Mouse (Mus musculus): Measurements from ENCODE around the gene C2cd4a. TPM values are rescaled to one million over a fixed set of nuclear protein-coding genes. Genes with fewer than 3 reads are reported as not detected.

Gene C2cd4a
- polyA plus RNA-seq (2012; rRNA removed): 0.25 TPM in 1 of 2 replicates, not detected in the other

DNA sequence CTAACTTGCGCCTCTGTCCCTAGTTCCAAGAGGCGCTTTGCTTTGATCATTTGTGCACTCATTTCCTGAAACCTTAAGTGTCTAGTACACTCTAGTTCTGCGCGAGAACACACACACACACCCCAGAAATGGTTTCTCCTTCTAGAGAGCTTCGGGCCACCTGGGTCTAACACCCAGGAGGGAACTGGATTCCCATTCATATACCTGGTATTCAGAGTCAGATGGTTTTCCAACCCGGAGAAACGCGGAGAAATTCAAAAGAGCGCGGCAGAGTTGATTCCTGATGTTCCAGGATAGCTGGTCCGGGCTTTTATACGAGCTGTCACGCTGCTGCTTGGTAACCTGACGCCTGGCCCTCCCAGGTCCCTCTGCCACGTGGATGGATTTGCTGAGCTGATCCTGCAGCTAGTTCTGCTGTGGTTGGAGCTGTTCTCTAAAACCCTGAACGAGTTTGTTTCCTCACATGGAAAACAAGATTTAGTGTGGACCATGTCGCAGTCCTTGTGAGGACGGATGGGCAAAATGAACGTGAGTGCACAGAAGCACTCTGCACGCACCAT, at the start of gene C2cd4a:
Gene C2cd4a (minus strand): TSS at position 285 of the 560 bp plus-strand sequence.
- no peak for DNase-seq (ENCODE audit: low read depth)

DNA sequence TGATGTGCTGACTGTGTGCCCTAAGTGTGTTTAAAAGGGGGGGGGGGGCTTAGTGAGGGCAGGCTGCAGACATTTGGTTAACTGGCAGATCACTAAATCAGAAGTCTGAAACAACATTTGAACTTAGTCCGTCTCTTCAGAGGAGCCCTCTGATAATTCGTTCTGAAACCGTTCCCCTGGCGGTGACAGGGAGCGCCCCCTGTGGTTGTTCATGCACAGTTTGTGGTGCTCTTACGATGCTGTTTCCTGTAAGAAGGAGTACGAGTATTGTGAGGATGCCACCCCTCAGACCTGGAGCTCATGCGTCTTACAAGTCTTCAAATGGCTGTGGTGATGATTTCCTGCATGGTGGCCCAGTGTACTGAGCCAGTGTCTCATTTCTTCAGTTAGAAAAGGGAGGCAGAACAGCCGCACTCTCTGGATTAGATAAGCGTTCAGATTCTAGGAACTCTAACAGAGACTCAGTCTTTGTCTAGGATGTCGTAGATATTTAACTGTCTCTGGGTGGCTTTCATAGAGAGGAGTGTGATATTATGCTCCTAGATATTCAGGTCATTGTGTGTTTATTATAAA, 46.2 kb upstream of the C2cd4a start:
- no peak for DNase-seq (ENCODE audit: low read depth)

DNA sequence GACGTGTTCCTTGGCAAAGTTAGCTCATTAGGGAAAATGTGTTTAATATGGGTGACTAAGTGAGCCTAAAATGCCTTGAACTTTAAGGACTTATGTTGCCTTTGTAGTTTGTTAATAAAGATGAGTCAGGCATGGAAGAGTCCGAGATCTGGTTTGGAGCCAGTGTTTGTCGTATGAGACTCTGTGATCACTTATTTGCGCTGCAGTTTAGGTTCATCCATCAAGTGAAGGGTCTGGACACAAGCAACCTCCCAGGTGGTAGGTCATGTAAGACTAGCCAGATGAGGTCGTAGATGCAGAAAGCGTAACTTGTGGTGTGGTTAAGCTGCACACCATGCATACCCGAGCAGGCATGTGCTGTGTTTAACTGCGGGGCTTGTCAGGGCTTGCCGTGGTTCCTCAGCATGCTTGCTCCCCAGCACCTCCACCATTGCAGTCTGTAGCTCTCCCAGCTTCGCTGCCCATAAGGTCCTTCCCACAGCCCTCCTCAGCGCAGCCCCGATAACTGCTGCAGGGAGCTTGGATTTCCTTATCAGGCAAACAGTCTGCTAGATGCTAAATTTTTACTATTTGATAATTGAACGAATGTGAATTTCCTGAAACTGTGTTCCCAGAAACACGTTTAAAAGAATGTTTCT, 45.1 kb upstream of the C2cd4a start:
- DNase-seq (ENCODE audit: low read depth): no peak

DNA sequence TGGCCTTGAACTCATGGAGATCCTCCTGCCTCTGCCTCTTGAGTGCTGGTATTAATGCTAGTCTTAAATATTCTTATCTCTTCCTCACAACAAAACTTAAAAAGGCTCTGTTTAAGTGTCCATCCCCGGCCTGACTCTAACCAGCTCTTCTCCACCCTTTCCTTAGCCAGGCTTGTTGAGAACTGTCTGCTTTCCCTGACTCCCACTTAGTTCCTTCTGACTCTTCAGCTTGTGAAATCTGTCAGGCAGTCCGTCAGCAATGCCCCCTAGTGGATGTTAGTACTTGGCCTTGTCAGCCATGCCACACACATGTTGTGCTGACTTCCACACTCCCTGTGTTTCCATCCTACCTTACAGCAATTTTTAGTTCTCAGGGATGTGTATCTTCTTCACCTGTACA, 43.2 kb upstream of the C2cd4a start:
- no peak for DNase-seq (ENCODE audit: low read depth)

DNA sequence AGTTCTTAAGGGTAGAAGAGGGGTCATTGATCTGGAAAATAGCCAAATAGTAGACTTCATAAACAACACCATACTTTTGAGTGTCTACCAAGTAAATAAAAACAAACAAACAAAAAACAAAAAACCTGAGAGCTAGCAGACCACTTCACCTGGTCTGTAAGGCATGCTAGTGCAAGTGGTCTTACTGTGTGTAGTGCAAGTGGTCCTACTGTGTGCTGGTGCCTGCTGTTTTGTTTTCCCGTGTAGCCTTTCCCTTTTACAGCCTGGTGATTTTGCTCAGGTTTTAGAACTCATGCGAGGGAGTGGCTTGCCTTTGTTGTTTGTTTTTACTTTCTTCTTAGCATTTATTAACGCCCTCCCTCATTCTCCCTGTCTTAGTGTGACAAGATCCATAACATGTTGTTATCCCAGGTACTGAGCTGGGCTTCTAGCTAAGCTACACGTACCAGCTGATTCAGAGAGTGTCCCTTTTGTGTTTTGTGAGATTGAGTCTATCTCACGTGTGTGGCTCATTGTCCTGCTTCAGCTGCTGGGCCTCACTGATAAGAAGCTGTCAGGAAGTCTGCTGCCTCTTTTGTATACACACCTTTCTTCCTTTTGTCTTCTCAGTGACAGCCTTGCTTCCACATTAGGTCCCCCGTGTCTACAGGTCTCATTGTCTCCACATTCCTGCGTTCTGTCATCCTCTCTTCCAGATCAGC, 42.5 kb upstream of the C2cd4a start:
- DNase-seq (ENCODE audit: low read depth): no peak

DNA sequence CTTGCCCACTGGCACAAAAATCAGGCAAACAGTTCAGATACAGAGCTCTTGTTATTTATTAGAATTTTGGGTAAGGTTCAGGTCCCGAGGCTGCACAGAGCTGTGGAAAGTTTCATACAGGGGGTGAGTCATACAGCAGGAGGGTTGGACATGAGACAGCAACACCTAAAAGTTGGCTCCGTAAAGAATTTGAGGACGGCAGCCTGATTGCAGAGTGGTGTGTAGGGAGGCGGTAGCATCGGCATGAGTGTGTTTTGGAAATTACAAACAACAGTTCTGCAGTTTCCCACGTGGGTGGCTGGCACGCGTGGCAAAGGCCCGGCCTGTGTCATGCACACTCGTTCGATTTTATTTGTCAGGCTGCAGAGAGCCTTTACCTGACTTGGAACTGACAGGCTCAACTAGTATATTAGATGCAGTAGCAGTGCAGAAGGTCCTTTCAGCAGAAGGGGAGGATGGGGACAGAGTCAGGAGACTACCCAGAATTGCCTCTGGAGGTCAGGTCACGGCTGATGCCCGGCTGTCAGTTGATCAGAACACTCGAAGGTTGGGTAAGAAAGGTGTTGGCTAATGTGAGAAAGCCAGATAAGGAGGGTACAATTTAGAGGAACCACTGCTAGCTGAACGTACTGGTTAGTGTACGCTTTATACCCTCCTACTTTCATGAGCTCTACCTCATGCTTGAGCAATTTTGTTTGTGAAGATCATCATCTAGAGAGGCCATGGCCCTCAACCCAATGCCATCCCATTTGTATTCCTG, 37.7 kb upstream of the C2cd4a start:
- DNase-seq (ENCODE audit: low read depth): no peak

DNA sequence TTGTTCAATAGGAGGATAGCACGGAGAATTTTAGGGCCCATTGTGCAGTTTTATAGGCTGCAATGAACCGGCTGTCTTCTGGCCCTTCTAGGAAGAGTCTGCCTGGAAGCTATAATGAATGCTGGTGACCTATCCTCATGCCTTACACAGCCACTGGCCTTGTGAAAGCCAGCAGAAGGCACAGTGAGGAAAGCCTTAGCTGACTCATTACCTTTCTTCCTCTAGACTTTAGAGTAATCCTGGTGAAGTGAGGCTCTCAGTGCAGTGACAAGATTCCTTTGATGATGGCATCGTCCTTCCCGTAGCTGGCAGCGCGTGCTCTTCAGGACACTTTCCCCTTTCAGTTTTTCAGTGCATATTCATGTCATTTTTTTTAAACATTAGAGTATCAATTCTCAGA, 35.3 kb upstream of the C2cd4a start:
- no peak for DNase-seq (ENCODE audit: low read depth)

DNA sequence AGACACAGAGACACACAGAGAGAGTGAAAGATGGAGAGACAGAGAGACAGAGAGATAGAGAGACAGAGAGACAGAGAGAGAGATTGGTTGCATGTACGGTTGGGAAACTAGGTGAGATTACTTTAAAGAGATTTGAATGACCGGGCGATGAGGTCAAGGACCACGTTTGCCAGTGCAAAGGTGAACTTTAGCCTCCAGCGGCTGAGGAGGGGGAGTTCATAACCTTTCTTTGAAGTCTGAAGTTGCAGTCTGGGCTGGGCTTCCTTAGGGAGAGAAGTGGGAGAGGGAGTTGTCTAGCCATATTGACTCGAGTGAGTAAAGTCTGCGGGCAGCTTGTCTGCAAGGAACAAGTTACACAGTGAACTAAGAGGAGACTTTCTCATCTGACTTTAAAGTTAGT, 33.3 kb upstream of the C2cd4a start:
- no peak for DNase-seq (ENCODE audit: low read depth)

DNA sequence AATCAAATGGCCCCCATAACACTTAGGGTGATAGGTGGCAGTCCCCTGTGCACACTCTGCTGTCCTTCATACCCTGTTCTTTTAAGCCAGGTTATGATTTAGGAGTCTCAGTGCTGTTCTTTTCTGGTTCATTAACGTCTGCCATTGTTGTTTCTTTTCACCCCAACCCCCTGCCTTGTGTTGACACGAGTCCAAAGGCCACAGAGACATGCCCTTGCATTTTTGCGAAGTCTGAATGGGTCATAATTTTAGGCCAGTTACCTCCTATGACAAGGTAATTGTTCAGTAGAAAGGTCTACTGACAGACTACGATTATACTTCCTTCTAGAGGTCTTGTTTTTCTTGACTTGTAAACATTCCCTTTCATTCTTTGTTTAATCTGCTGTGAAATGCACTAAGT, 31.9 kb upstream of the C2cd4a start:
- DNase-seq (ENCODE audit: low read depth): no peak

DNA sequence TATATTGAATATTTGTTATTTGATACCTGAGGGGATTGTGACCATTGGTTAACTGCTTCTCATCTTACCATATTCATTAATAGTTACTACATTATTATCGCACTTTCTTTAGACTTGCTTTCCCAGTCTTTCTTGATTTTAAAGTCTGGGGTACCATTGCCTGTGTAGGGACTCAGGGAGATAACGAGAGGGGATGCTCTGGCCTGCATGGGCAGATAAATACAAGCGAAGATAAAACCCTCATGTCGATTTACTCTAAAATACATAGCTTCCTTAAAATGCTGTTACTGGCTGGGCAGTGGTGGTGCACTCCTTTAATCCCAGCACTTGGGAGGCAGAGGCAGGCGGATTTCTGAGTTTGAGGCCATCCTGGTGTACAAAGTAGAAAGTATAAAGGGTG, 31.2 kb upstream of the C2cd4a start:
- DNase-seq (ENCODE audit: low read depth): no peak

DNA sequence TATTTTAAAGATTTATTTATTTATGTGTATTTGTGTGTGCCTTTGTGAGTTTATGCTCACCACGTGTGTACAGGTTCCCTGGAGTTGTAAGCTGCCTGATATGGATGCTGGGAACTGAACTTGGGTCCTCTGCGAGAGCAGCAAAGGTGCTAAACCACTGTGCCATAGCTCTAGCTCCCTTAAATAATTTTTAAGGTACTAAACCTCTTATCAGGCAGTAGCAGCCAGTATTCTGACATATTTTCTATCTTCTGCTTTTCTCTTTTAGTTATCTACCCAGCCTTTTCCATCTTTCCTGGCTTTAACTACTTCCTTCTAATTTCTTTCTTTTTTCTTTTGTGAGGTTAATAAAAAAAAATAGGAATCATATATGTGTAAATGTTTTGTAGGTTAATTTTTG, 28.1 kb upstream of the C2cd4a start:
- DNase-seq (ENCODE audit: low read depth): no peak

DNA sequence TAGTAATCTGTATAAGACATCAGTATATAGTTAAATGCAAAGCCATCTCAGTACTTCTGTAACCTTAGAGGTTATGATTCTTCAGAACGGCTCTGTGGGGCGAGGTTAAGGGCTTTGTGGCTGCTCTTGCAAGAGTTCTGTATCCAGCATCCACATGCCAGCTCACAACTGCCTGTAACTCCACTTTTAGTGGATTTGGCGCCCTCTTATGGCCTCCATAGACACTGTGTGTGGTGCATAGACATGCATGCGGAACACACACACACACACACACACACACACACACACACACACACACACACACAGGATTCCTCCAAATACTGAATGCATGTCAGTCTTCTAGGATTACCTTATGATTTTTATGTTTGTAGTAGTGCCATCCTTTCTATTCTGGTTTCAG, 19.0 kb upstream of the C2cd4a start:
- no peak for DNase-seq (ENCODE audit: low read depth)

DNA sequence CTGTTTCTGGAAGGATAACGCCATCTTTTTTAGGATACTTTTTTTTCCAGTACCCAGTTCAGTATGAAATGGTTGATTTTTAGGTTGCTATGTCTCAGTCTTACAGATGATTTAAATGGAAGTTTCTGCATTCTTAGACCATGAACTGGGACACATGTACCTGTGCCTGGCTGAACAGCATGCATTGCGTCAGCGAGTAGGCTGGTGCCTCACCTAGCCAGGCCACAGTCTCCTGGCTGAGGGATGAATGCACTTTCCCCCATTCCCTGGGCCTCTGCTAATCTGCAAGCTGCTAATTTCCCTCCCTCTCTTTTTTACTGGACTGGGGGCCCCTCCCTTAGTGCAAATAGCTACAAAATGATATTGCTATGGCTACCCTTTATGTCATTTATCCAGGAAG, 17.7 kb upstream of the C2cd4a start:
- DNase-seq (ENCODE audit: low read depth): no peak

DNA sequence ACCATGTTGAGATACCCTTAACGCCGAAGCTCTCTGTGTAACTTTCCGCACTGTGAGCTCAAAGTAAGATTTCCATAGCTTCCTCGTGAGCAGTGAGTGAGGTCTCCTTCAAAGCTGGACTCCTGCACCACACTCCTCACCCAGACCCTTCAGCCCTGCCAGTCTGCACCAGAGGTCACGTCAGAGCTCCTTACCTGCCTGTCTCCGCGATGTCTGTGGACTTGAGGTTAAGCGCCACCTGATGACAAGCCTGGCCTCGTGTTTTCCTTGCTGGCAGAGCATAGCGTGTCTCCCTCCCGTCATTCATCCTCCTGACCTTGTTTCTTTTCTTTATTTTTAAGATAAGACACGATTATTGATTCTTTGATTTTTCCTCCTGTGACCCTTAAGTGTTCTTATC, 17.3 kb upstream of the C2cd4a start:
- DNase-seq (ENCODE audit: low read depth): no peak

DNA sequence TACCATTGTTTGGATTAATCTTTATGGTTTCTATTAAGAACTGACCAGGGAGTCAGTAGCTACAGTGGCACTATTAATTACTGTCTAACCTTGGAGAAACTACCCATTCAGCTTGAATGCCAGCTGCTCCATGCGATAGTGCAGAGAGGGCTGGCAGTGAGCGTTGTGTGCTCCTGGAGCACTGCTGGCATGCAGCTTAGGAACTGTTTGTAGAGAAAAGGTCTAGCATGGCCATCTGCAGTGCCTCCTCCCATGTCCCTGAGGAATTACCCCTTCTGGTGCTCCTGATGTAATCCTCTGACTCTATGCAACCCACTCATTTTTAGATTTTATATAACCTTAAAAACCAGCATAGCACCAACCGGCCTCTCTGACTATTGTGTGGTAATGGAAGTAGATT, 15.5 kb upstream of the C2cd4a start:
- DNase-seq (ENCODE audit: low read depth): no peak

DNA sequence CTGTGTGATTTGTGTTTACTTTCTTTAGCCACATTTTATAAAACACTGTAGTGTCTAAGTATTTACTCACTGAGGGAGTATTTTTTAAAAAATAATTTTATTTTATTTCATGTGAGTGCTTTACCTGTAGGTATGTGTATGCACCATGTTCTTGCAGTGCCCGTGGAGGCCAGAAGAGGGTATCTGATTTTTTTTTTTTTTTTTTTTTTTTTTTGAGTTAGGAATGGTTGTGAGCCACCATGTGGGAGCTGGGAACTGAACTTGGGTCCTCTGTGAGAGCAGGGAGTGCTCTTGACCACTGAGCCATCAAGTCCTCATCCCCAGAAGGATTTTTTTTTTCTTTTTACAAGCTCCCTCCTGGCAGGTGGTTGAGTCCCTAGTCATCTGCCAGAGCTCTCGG, 14.0 kb upstream of the C2cd4a start:
- no peak for DNase-seq (ENCODE audit: low read depth)

DNA sequence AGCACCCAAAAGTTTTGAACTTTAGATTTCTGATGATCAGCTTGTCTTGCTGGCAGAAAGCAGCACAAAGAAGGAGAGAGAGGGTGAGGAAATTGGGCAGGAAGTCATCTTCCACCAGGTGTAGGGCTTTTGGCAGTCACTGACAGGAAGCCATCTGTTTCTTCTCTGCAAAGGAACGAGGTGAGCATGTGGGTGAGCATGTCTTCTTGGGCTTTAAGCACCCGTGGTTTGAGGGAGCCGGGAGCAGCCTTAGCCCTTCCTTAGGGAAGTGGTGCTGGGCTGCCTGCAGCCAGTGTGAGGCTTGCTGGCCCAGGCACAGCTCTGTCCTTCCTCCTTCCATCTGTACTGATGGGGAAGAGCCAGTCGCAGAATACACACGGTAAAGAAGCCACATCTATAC, 13.5 kb upstream of the C2cd4a start:
- no peak for DNase-seq (ENCODE audit: low read depth)

DNA sequence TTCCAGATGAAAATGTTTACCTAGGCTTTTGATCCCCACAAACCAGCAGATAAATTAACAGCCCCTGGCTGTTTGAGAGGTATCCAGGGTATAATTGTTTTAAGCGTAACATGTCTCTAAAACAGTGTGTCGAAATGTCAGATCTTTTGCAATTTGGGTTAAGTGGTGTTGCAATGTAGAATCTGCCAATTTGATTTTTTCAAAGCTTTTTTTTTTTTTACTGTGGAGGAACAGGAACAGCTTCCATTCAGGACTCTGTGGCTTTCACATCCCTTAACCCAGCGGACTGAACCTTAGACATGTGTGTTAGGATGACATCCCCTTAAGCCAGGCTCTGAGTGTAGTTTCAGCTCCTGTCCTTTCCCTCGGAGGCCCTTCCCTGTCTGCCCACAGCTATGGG, 12.9 kb upstream of the C2cd4a start:
- DNase-seq (ENCODE audit: low read depth): peak; percentile 52

DNA sequence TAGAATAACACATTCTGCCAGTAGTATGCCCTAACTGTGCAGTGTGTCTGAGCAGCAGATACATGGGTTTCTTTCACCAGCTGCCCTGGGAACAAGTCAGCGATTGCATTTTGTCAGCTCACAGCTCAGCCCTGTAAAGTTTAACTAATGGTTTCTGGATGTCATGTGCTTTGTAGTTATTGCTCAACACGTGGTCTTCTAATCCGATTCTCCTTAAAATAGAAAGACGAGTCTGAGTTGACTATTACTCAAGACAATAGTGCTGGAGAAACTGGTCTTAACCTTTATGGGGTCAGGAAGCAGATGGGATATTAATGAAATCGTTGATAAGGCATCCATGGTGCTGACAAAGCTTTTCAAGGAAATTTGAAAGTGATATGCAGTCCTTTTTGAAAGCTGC, 10.7 kb upstream of the C2cd4a start:
- no peak for DNase-seq (ENCODE audit: low read depth)

DNA sequence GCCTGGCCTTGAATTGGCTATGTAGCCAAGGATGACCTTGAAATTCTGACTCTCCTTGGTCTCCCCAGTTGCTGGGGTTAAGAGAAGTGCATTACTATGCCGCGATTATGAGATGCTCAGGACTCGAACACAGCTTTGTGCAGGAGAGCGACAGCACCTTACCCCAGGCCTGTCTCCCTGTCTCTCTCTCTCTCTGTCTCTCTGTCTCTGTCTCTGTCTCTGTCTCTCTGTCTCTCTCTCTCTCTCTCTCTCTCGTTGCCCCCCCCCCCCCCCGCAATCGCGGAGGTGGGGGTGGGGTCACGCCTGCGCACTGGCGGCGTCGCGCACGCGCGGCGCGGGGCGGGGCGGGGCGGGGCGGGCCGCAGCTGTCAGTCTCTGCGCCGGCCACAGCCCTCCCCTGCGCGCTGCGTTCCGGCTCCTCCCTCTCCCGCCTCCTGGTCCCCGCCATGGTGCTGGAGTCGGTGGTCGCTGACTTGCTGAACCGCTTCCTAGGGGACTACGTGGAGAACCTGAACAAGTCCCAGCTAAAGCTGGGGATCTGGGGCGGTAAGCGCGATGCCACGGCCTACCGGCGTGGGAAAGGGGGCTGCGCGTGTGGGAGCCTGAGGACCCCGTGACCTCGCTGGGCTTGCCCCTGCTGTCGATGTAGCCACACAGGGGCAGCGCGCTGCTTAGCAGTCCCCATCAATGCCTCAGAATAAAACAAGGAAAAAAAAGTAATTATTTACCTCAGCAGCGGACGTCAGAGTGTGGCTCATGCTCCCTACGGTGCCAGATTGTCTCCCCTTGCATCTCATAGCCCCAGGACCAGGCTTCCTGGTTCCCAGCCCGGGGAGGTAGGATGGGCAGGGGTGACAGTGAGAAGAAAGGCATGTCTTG, 8.1 kb upstream of the C2cd4a start, which contains the start of gene Vps13c:
Gene Vps13c (plus strand): TSS at position 416 of the 879 bp plus-strand sequence.
- DNase-seq (ENCODE audit: low read depth): no peak

DNA sequence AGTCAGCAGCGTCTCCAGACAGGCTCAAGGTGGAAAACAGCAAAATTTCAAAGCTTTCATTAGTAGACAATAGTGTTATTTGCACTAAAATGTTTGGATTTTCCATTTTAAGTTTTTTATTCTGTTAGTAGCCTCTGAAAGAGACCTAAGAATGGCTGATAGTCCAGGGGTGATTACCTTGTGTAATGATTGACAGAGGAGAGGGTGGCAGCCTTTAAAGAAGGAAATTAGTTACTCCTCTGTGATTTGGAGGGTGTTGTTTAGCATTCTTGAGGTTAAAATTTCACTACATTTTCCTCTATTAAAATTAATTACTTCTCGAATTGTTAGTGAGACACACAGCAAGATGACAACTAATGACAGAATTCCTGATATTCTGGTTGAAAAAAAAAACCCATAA, 5.2 kb upstream of the C2cd4a start:
- DNase-seq (ENCODE audit: low read depth): no peak
